Mouse (Mus musculus): ENCODE data around the gene Inpp4a. TPM values are rescaled to one million over a fixed set of nuclear protein-coding genes. Genes with fewer than 3 reads are reported as not detected.

The Inpp4a gene
- total and polyA plus RNA-seq, 3 experiments: 2.9 to 6.2 (median 6.1) TPM

GRCm38 (mm10) chr1:37344223-37344916 is 44.7 kb downstream of the Inpp4a start:
- ATAC-seq (ENCODE audit: extremely low read depth, insufficient number of reproducible peaks, low FRiP score, poor library complexity, severe bottlenecking): no peak

DNA sequence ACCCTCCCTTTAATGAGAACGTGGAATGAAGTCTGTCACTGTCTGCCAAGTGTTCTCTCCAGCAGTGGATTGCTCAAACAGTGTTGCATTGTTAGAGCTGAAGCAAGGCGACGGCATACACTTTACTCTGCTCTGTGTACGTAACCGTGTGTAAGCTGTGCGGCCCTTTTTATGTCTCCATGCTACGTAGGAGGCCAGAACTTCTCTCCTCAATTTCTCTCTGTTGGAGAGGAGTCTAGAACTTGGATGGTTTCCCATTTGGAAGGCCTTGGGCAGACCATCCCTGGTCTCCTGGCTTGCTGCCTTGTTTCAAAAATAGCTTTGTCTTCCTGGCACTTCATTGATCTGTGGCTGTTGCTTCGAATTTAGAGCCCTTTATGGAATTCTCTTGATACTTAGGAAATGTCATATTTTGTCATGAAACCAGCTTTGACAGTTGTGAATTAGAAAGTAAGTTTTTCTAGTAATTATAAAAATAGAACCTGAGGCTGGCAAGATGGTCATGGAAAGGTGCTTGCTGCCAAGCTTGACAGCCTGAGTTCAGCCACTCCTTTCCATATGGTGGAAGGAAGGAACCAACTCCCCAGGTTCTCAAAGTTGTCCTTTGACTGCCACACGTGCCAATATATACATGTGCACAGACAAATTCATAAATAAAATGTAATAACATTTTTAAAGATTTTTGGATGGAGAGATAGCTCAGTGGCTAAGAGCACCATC is 47.9 kb downstream of the Inpp4a start:
- ATAC-seq (ENCODE audit: extremely low read depth, insufficient number of reproducible peaks, low FRiP score, poor library complexity, severe bottlenecking) (no peak), DNase-seq (ENCODE audit: low spot score) (no peak)
- TF ChIP-seq GATA1 (IDR thresholded peaks at IDR 0.05; ENCODE audit: borderline replicate concordance, low read length) (no peak), GATA2 (IDR thresholded peaks at IDR 0.05; ENCODE audit: borderline replicate concordance, low read depth, low read length) (no peak)
- Histone ChIP-seq H3K4me1 (ENCODE audit: insufficient read depth, low read depth, low read length) (0 out of 2 replicates have a peak, but pooled peaks cover 2% of the 10 kb centered on the region), H3K9me3 (replicated peaks) (no peaks in the 10 kb centered on the region), H3K27me3 (ENCODE audit: insufficient read depth, low read length) (peaks cover 15% of the 10 kb centered on the region), H3K36me3 (replicated peaks) (no peaks in the 10 kb centered on the region), H3K4me3 (ENCODE audit: low read depth, low read length) (no peak overlapping the region)

More at GRCm38 (mm10) chr1:37344223-37344916, 44.7 kb downstream of the Inpp4a start:
- TF ChIP-seq GATA2 (IDR thresholded peaks at IDR 0.05; ENCODE audit: borderline replicate concordance, low read depth, low read length) (no peak), CTCF (IDR thresholded peaks at IDR 0.05; ENCODE audit: low read depth, low read length) (no peak), POLR2AphosphoS5 (IDR thresholded peaks at IDR 0.05; ENCODE audit: insufficient replicate concordance, low read depth, low read length) (no peak), TAL1 (conservative IDR thresholded peaks at IDR 0.05; ENCODE audit: low read depth, low read length) (no peak), GATA1 (IDR thresholded peaks at IDR 0.05; ENCODE audit: borderline replicate concordance, low read length) (no peak)
- Histone ChIP-seq H3K4me3 (ENCODE audit: low read depth, low read length) (no peak overlapping the region), H3K36me3 (replicated peaks) (no peaks in the 10 kb centered on the region), H3K27me3 (ENCODE audit: insufficient read depth, low read length) (peaks cover 17% of the 10 kb centered on the region), H3K9me3 (replicated peaks) (no peaks in the 10 kb centered on the region), H3K4me1 (ENCODE audit: insufficient read depth, low read depth, low read length) (0 out of 2 replicates have a peak, but pooled peaks cover 2% of the 10 kb centered on the region)
- no peak for DNase-seq (ENCODE audit: low spot score)

DNA sequence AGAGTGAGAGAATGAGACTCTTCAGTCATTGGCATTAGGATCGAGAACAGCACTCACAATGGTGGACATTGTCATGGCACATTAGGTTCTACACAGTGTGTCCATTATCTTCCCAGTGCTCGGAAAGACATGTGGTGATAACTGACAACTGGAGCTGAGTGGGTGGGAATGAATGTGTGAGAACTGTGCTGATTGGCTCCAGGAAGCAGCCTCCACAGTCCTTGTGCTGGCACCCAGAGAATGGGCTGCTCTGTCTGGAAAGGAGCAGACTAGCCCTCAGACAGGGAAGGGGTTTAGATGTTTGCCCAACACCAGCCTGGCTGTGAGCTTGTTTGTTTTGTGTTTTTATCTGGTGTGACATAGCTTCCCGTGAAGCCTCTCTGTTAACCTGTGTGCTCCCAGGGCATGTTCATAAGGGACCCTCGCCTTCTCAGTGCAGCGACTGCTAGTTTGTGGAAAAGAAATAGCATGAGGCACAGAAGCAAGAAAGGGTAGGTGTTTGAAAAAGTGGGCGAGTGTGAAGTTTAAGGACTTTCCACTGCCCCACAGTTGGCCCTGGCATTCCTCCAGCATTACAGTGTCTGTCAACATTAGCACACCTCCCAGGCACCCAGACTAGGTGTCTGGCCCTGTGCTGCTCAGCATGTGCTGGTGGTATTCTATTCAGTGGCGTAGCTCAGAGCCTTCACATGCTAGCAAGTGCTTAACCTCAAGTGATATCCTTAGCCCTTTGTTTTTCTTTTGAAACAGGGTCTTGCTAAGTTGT is 51.4 kb downstream of the Inpp4a start:
- no peak for DNase-seq (ENCODE audit: low spot score)
- no peak overlapping the region for H3K4me3 ChIP-seq (ENCODE audit: low read depth, low read length)
- H3K36me3 ChIP-seq (replicated peaks): no peaks in the 10 kb centered on the region
- TF ChIP-seq CTCF (IDR thresholded peaks at IDR 0.05; ENCODE audit: low read depth, low read length) (no peak), TAL1 (conservative IDR thresholded peaks at IDR 0.05; ENCODE audit: low read depth, low read length) (no peak), POLR2AphosphoS5 (IDR thresholded peaks at IDR 0.05; ENCODE audit: insufficient replicate concordance, low read depth, low read length) (no peak), GATA2 (IDR thresholded peaks at IDR 0.05; ENCODE audit: borderline replicate concordance, low read depth, low read length) (no peak), GATA1 (IDR thresholded peaks at IDR 0.05; ENCODE audit: borderline replicate concordance, low read length) (no peak)
- H3K9me3 ChIP-seq (replicated peaks): no peaks in the 10 kb centered on the region
- peaks cover 10% of the 10 kb centered on the region; the same call in 1 of the 2 replicates for H3K27me3 ChIP-seq (ENCODE audit: insufficient read depth, low read length)
- ATAC-seq (ENCODE audit: extremely low read depth, insufficient number of reproducible peaks, low FRiP score, poor library complexity, severe bottlenecking): no peak
- H3K4me1 ChIP-seq (ENCODE audit: insufficient read depth, low read depth, low read length): no peaks in the 10 kb centered on the region

- ATAC-seq (ENCODE audit: extremely low read depth, insufficient number of reproducible peaks, low FRiP score, poor library complexity, severe bottlenecking) (no peak), DNase-seq (ENCODE audit: low spot score) (no peak)
- H3K4me3 ChIP-seq (ENCODE audit: low read depth, low read length): no peak overlapping the region
- H3K27me3 ChIP-seq (ENCODE audit: insufficient read depth, low read length): peaks cover 13% of the 10 kb centered on the region; the same call in 1 of the 2 replicates
- no peaks in the 10 kb centered on the region for H3K4me1 ChIP-seq (ENCODE audit: insufficient read depth, low read depth, low read length)
- TF ChIP-seq TAL1 (conservative IDR thresholded peaks at IDR 0.05; ENCODE audit: low read depth, low read length) (no peak), CTCF (IDR thresholded peaks at IDR 0.05; ENCODE audit: low read depth, low read length) (no peak; the same call in 1 of the 2 replicates), GATA2 (IDR thresholded peaks at IDR 0.05; ENCODE audit: borderline replicate concordance, low read depth, low read length) (no peak), GATA1 (IDR thresholded peaks at IDR 0.05; ENCODE audit: borderline replicate concordance, low read length) (no peak), POLR2AphosphoS5 (IDR thresholded peaks at IDR 0.05; ENCODE audit: insufficient replicate concordance, low read depth, low read length) (no peak)
- no peaks in the 10 kb centered on the region for H3K36me3 ChIP-seq (replicated peaks)
- no peaks in the 10 kb centered on the region for H3K9me3 ChIP-seq (replicated peaks)
Observed at GRCm38 (mm10) chr1:37351961-37352360, 52.3 kb downstream of the Inpp4a start.

DNA sequence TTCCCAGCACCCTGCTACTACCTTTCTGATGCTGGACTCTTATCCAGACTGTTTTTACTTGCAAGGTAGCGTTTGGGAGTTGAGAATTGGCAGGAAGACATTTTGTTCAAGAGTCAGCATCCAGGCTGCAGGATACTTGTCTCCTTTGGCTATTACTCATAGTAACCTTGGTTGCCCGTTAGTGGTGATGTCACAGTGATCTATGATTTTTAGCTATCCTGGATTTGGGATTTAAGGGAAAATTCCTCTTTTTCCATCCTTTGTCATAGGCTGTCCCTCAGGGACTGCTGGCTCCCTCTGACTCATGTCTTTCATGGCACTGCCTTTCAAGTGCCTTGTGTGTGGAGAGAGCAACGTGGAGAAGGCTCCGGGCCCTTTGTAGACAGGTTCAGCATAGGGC is 53.8 kb downstream of the Inpp4a start:
- H3K27me3 ChIP-seq (ENCODE audit: insufficient read depth, low read length): peaks cover 19% of the 10 kb centered on the region; the same call in 1 of the 2 replicates
- ATAC-seq (ENCODE audit: extremely low read depth, insufficient number of reproducible peaks, low FRiP score, poor library complexity, severe bottlenecking): no peak
- no peak for TF ChIP-seq POLR2AphosphoS5 (IDR thresholded peaks at IDR 0.05; ENCODE audit: insufficient replicate concordance, low read depth, low read length)
- TF ChIP-seq GATA2 (IDR thresholded peaks at IDR 0.05; ENCODE audit: borderline replicate concordance, low read depth, low read length): no peak
- no peak for TF ChIP-seq TAL1 (conservative IDR thresholded peaks at IDR 0.05; ENCODE audit: low read depth, low read length)
- TF ChIP-seq GATA1 (IDR thresholded peaks at IDR 0.05; ENCODE audit: borderline replicate concordance, low read length): no peak
- no peak for TF ChIP-seq CTCF (IDR thresholded peaks at IDR 0.05; ENCODE audit: low read depth, low read length)
- no peaks in the 10 kb centered on the region; the same call in 1 of the 2 replicates for H3K4me1 ChIP-seq (ENCODE audit: insufficient read depth, low read depth, low read length)
- DNase-seq (ENCODE audit: low spot score): no peak
- no peaks in the 10 kb centered on the region for H3K9me3 ChIP-seq (replicated peaks)
- no peak overlapping the region for H3K4me3 ChIP-seq (ENCODE audit: low read depth, low read length)
- H3K36me3 ChIP-seq (replicated peaks): no peaks in the 10 kb centered on the region

DNA sequence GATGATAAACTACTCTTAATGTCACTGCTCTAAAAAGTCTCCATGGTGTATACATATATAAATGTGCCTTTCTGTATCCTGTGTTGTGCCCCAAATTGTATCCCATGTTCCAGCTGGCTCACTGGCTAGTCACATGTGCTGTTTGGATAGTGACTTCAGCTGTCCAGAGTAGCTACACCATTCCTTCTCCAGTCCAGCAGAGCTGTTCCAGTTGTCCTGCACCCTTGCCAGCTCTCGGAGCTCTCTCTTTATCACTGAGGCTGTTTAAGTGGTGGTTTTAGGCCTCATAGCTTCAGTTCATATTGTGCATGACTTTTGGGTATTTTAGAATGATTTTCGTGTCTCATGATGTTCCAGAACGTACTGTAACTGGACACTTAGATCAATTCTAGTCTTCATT is 55.8 kb downstream of the Inpp4a start:
- TF ChIP-seq GATA1 (IDR thresholded peaks at IDR 0.05; ENCODE audit: borderline replicate concordance, low read length) (no peak), CTCF (IDR thresholded peaks at IDR 0.05; ENCODE audit: low read depth, low read length) (no peak), GATA2 (IDR thresholded peaks at IDR 0.05; ENCODE audit: borderline replicate concordance, low read depth, low read length) (no peak), TAL1 (conservative IDR thresholded peaks at IDR 0.05; ENCODE audit: low read depth, low read length) (no peak), POLR2AphosphoS5 (IDR thresholded peaks at IDR 0.05; ENCODE audit: insufficient replicate concordance, low read depth, low read length) (no peak)
- no peak for DNase-seq (ENCODE audit: low spot score)
- no peaks in the 10 kb centered on the region for H3K9me3 ChIP-seq (replicated peaks)
- no peak overlapping the region for H3K4me3 ChIP-seq (ENCODE audit: low read depth, low read length)
- no peaks in the 10 kb centered on the region for H3K36me3 ChIP-seq (replicated peaks)
- no peak for ATAC-seq (ENCODE audit: extremely low read depth, insufficient number of reproducible peaks, low FRiP score, poor library complexity, severe bottlenecking)
- H3K27me3 ChIP-seq (ENCODE audit: insufficient read depth, low read length): peaks cover 19% of the 10 kb centered on the region; the same call in 1 of the 2 replicates
- H3K4me1 ChIP-seq (ENCODE audit: insufficient read depth, low read depth, low read length): no peaks in the 10 kb centered on the region; the same call in 1 of the 2 replicates
